Mouse (Mus musculus): Measurements from ENCODE around the gene Sh3pxd2a.
"Not testable (repeated sequence)": the region's sequence is repeated elsewhere in the genome, so short reads cannot be mapped to it uniquely, and the experiment has no call there.

Sh3pxd2a gene

GRCm38 (mm10) chr19:47403391-47404379, 60.5 kb downstream of the Sh3pxd2a start:
- no peak for DNase-seq

GRCm38 (mm10) chr19:47402976-47403375, 61.2 kb downstream of the Sh3pxd2a start:
- DNase-seq = peak; percentile 93

GRCm38 (mm10) chr19:47402544-47402943, 61.7 kb downstream of the Sh3pxd2a start:
- DNase-seq = peak; percentile 52

GRCm38 (mm10) chr19:47399709-47400108, 64.5 kb downstream of the Sh3pxd2a start:
- DNase-seq = no peak

- no peak for DNase-seq
These were observed 65.2 kb downstream of the Sh3pxd2a start for GRCm38 (mm10) chr19:47399029-47399428.

GRCm38 (mm10) chr19:47397882-47398671, 66.1 kb downstream of the Sh3pxd2a start:
- DNase-seq = no peak

- DNase-seq = no peak
These were observed 68.9 kb downstream of the Sh3pxd2a start for GRCm38 (mm10) chr19:47395338-47395737.

- not testable (repeated sequence) for DNase-seq
These were observed 69.4 kb downstream of the Sh3pxd2a start for GRCm38 (mm10) chr19:47394781-47395180.

- DNase-seq = no peak
These were observed 73.3 kb downstream of the Sh3pxd2a start for GRCm38 (mm10) chr19:47390878-47391277.

- no peak for DNase-seq
These were observed 76.3 kb downstream of the Sh3pxd2a start for GRCm38 (mm10) chr19:47387887-47388286.

GRCm38 (mm10) chr19:47387395-47387794, 76.8 kb downstream of the Sh3pxd2a start:
- no peak for DNase-seq

GRCm38 (mm10) chr19:47385971-47386370, 78.2 kb downstream of the Sh3pxd2a start:
- no peak for DNase-seq

GRCm38 (mm10) chr19:47384639-47385038, 79.6 kb downstream of the Sh3pxd2a start:
- peak; percentile 85 for DNase-seq

GRCm38 (mm10) chr19:47384036-47384435, 80.2 kb downstream of the Sh3pxd2a start:
- peak; percentile 81 for DNase-seq

GRCm38 (mm10) chr19:47382268-47382667, 81.9 kb downstream of the Sh3pxd2a start:
- DNase-seq = no peak

- DNase-seq = no peak
These were observed 83.2 kb downstream of the Sh3pxd2a start for GRCm38 (mm10) chr19:47381011-47381410.

GRCm38 (mm10) chr19:47379141-47379540, 85.1 kb downstream of the Sh3pxd2a start:
- DNase-seq = peak; percentile 90

GRCm38 (mm10) chr19:47374916-47375573, 89.2 kb downstream of the Sh3pxd2a start:
- no peak for DNase-seq

GRCm38 (mm10) chr19:47374440-47374839, 89.8 kb downstream of the Sh3pxd2a start:
- DNase-seq = peak; percentile 79

- no peak for DNase-seq
These were observed 92.2 kb downstream of the Sh3pxd2a start for GRCm38 (mm10) chr19:47372044-47372443.

GRCm38 (mm10) chr19:47371521-47371920, 92.7 kb downstream of the Sh3pxd2a start:
- no peak for DNase-seq

- DNase-seq = no peak
These were observed 95.2 kb downstream of the Sh3pxd2a start for GRCm38 (mm10) chr19:47369008-47369407.

Measured in liver (tissue).